ENCODE assay signal across 8 mouse cellular contexts in genomic region chr2:140668311-140668710, GRCm38 (mm10). TPM values are rescaled to one million over a fixed set of nuclear protein-coding genes. Genes with fewer than 3 reads are reported as not detected.
DNase-seq lines count a peak whose midpoint lies in the region; ATAC-seq and TF ChIP-seq lines count a peak whose summit lies in the region.

No protein-coding gene starts in this region.

- H3K27ac ChIP-seq in embryonic facial prominence, embryonic 14.5 days (replicated peaks; ENCODE audit: low read depth, low read length): peak overlapping the region; percentile 36
- H3K27ac ChIP-seq in heart, embryonic 12.5 days (ENCODE audit: poor library complexity, severe bottlenecking): no peak overlapping the region; the same call in 1 of the 2 replicates
- H3K27ac ChIP-seq in kidney, embryonic 16.5 days (ENCODE audit: low read length): no peak overlapping the region
- no peak overlapping the region for H3K27ac ChIP-seq in limb, embryonic 14.5 days (replicated peaks; ENCODE audit: low read depth, low read length)
- H3K27ac ChIP-seq in neural tube, embryonic 11.5 days (ENCODE audit: low read depth, low read length): no peak overlapping the region

- peak; percentile 22 to 29 for DNase-seq in heart, adult 18-20 months
- DNase-seq in heart, adult 9 months (ENCODE audit: low spot score in 2 of 2): no peak
- DNase-seq in embryonic facial prominence, embryonic 14.5 days (ENCODE audit: low spot score): peak; percentile 95
- DNase-seq in limb, embryonic 14.5 days (ENCODE audit: low spot score): peak; percentile 88
- DNase-seq in neural tube, embryonic 11.5 days (ENCODE audit: low spot score): peak; percentile 86
- DNase-seq in urinary bladder, postnatal 25 days (ENCODE audit: low spot score): peak; percentile 54

- peaks cover 9% of the 10 kb centered on the region; the same call in 1 of the 2 replicates for H3K36me3 ChIP-seq in embryonic facial prominence, embryonic 14.5 days (ENCODE audit: control insufficient read depth, insufficient read depth, low read length)
- H3K36me3 ChIP-seq in heart, embryonic 12.5 days: peaks cover 3% of the 10 kb centered on the region; the same call in 1 of the 2 replicates
- H3K36me3 ChIP-seq in kidney, embryonic 16.5 days (ENCODE audit: insufficient read depth, low read length): no peaks in the 10 kb centered on the region
- no peaks in the 10 kb centered on the region for H3K36me3 ChIP-seq in limb, embryonic 14.5 days (ENCODE audit: control insufficient read depth, insufficient read depth, low read length)
- H3K36me3 ChIP-seq in neural tube, embryonic 11.5 days (ENCODE audit: control insufficient read depth, insufficient read depth, low read length): no peaks in the 10 kb centered on the region

- no peaks in the 10 kb centered on the region for H3K9me3 ChIP-seq in embryonic facial prominence, embryonic 14.5 days (ENCODE audit: control insufficient read depth, low read length)
- H3K9me3 ChIP-seq in heart, embryonic 12.5 days (replicated peaks): no peaks in the 10 kb centered on the region
- H3K9me3 ChIP-seq in kidney, embryonic 16.5 days (ENCODE audit: low read length): no peaks in the 10 kb centered on the region
- H3K9me3 ChIP-seq in limb, embryonic 14.5 days (ENCODE audit: control insufficient read depth, low read length): no peaks in the 10 kb centered on the region
- H3K9me3 ChIP-seq in neural tube, embryonic 11.5 days (ENCODE audit: control insufficient read depth, low read length): no peaks in the 10 kb centered on the region

- WGBS in embryonic facial prominence, embryonic 14.5 days: 1% methylated on average over 8 of the region's 8 CpGs
- 3% methylated on average over 8 of the region's 8 CpGs for WGBS in heart, embryonic 12.5 days
- 2% methylated on average over 8 of the region's 8 CpGs for WGBS in kidney, embryonic 16.5 days
- WGBS in limb, embryonic 14.5 days: 2% methylated on average over 8 of the region's 8 CpGs
- under 1% methylated on average over 8 of the region's 8 CpGs for WGBS in neural tube, embryonic 11.5 days

- ATAC-seq in embryonic facial prominence, embryonic 14.5 days (ENCODE audit: low read depth): peak; percentile 55
- ATAC-seq in heart, embryonic 12.5 days (ENCODE audit: insufficient number of reproducible peaks, low FRiP score): peak; percentile 46; the same call in 1 of the 2 replicates
- ATAC-seq in kidney, embryonic 16.5 days (ENCODE audit: low FRiP score, low TSS enrichment): peak; percentile 52; the same call in 1 of the 2 replicates
- ATAC-seq in limb, embryonic 14.5 days (ENCODE audit: low FRiP score, low read depth): peak; percentile 35
- ATAC-seq in neural tube, embryonic 11.5 days (ENCODE audit: insufficient read depth, low FRiP score, low TSS enrichment): peak; percentile 45

- H3K9ac ChIP-seq in embryonic facial prominence, embryonic 14.5 days (ENCODE audit: low read depth, low read length): peak overlapping the region; percentile 65
- H3K9ac ChIP-seq in heart, embryonic 12.5 days: peak overlapping the region; percentile 56; the same call in 1 of the 2 replicates
- H3K9ac ChIP-seq in kidney, embryonic 16.5 days (replicated peaks; ENCODE audit: low read length): peak overlapping the region; percentile 14
- H3K9ac ChIP-seq in limb, embryonic 14.5 days (ENCODE audit: low read depth, low read length, severe bottlenecking): peak overlapping the region; percentile 38
- H3K9ac ChIP-seq in neural tube, embryonic 11.5 days (ENCODE audit: low read length): 0 out of 2 replicates have a peak overlapping the region, but pooled peaks have one; percentile 18

- H3K27me3 ChIP-seq in embryonic facial prominence, embryonic 14.5 days (replicated peaks; ENCODE audit: control insufficient read depth, insufficient read depth, low read length): no peaks in the 10 kb centered on the region
- H3K27me3 ChIP-seq in heart, embryonic 12.5 days (replicated peaks): no peaks in the 10 kb centered on the region
- H3K27me3 ChIP-seq in kidney, embryonic 16.5 days (ENCODE audit: insufficient read depth, low read length): no peaks in the 10 kb centered on the region
- H3K27me3 ChIP-seq in limb, embryonic 14.5 days (ENCODE audit: control insufficient read depth, insufficient read depth, low read length): no peaks in the 10 kb centered on the region
- H3K27me3 ChIP-seq in neural tube, embryonic 11.5 days (ENCODE audit: control insufficient read depth, insufficient read depth, low read length): no peaks in the 10 kb centered on the region

- TF ChIP-seq POLR2A in limb, embryonic 14.5 days (IDR thresholded peaks at IDR 0.05; ENCODE audit: borderline replicate concordance, extremely low read depth, insufficient read depth, insufficient read length): peak; percentile 11; the same call in 1 of the 2 replicates

- peak overlapping the region; percentile 59 for H3K4me3 ChIP-seq in embryonic facial prominence, embryonic 14.5 days (ENCODE audit: low read depth, low read length)
- peak overlapping the region; percentile 43 for H3K4me3 ChIP-seq in heart, embryonic 12.5 days
- peak overlapping the region; percentile 37 for H3K4me3 ChIP-seq in kidney, embryonic 16.5 days (ENCODE audit: low read length)
- H3K4me3 ChIP-seq in limb, embryonic 14.5 days (replicated peaks; ENCODE audit: low read length): peak overlapping the region; percentile 52
- peak overlapping the region; percentile 17 for H3K4me3 ChIP-seq in neural tube, embryonic 11.5 days (ENCODE audit: low read depth, low read length)

- peak overlapping the region; percentile 71 for H3K4me2 ChIP-seq in embryonic facial prominence, embryonic 14.5 days (ENCODE audit: low read depth, low read length)
- H3K4me2 ChIP-seq in heart, embryonic 12.5 days: peak overlapping the region; percentile 62
- H3K4me2 ChIP-seq in kidney, embryonic 16.5 days (replicated peaks; ENCODE audit: low read depth, low read length): peak overlapping the region; percentile 39
- peak overlapping the region; percentile 53 for H3K4me2 ChIP-seq in limb, embryonic 14.5 days (replicated peaks; ENCODE audit: low read depth, low read length, severe bottlenecking)
- peak overlapping the region; percentile 34 for H3K4me2 ChIP-seq in neural tube, embryonic 11.5 days (ENCODE audit: low read depth)

- peaks cover 27% of the 10 kb centered on the region for H3K4me1 ChIP-seq in embryonic facial prominence, embryonic 14.5 days (ENCODE audit: control insufficient read depth, insufficient read depth, low read length)
- peaks cover 13% of the 10 kb centered on the region for H3K4me1 ChIP-seq in heart, embryonic 12.5 days (replicated peaks)
- H3K4me1 ChIP-seq in kidney, embryonic 16.5 days (ENCODE audit: insufficient read depth, low read length): peaks cover 22% of the 10 kb centered on the region
- peaks cover 20% of the 10 kb centered on the region for H3K4me1 ChIP-seq in limb, embryonic 14.5 days (ENCODE audit: control insufficient read depth, insufficient read depth, low read length)
- peaks cover 19% of the 10 kb centered on the region for H3K4me1 ChIP-seq in neural tube, embryonic 11.5 days (ENCODE audit: control insufficient read depth, insufficient read depth, low read length)

RNA-seq across cellular contexts. Expression of gene Flrt3, which starts 3.0 kb away (rescaled TPM):
- total RNA-seq in heart, adult 18-20 months (2021): under 1 TPM; 0.07 to 0.59 TPM
- 43.1 and 58.6 TPM in 2 replicates for polyA plus RNA-seq in embryonic facial prominence, embryonic 14.5 days (2014; fragmentation: Nextera tagmentation; extraction: Ambion mirVana)
- 37.1 and 40.3 TPM in 2 replicates for polyA plus RNA-seq in heart, embryonic 12.5 days (2016; fragmentation: Nextera tagmentation; extraction: Ambion mirVana)
- polyA plus RNA-seq in kidney, embryonic 16.5 days (2015; fragmentation: Nextera tagmentation; extraction: Ambion mirVana): 26.6 and 27.7 TPM in 2 replicates
- polyA plus RNA-seq in limb, embryonic 14.5 days (2012; rRNA removed): 13.7 and 14.4 TPM in 2 replicates
- 47.6 and 56.2 TPM in 2 replicates for polyA plus RNA-seq in limb, embryonic 14.5 days (2014; fragmentation: Nextera tagmentation; extraction: Ambion mirVana)
- polyA plus RNA-seq in neural tube, embryonic 11.5 days (2014; fragmentation: Nextera tagmentation; extraction: Ambion mirVana): 46.3 and 53.4 TPM in 2 replicates

Comparison
In these comparisons a context has a peak if more than half of its experiments do, and no peak if none do; other contexts are left out.
1. DNase-seq: peak in heart, adult 18-20 months (2 of 2), embryonic facial prominence, embryonic 14.5 days (single experiment), limb, embryonic 14.5 days (single experiment), neural tube, embryonic 11.5 days (single experiment) and urinary bladder, postnatal 25 days (single experiment); none in heart, adult 9 months (0 of 2).
2. H3K9ac ChIP-seq: peak in every context shown above with its lines; median percentile 65 in embryonic facial prominence, embryonic 14.5 days; 56 in heart, embryonic 12.5 days; 38 in limb, embryonic 14.5 days; 18 in neural tube, embryonic 11.5 days; 14 in kidney, embryonic 16.5 days.
3. Peak in every context shown above with its lines, with median percentiles within 50 percentile points of each other: ATAC-seq, H3K4me2 ChIP-seq and H3K4me3 ChIP-seq.